Mouse (Mus musculus): ENCODE results near the gene Ndc80. TPM values are rescaled to one million over a fixed set of nuclear protein-coding genes. Genes with fewer than 3 reads are reported as not detected.

Gene Ndc80
- polyA plus RNA-seq, 1 experiment from 2014 or later, result 65.6 TPM

DNA sequence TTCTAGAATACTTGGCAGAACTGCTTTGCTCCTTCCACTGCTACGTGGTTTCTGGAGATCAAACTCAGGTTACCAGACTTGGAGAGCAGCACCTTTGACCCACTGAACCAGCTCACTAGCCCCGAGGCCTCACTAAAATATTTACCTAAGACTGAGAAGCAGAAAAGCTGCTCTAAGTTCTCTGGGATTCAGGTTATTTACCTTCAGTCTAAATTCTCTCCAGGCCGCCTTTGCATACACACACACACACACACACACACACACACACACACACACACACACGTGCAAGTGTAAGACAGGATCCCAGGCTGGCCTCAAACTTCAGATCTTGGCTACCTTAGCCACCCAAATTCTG, 35.3 kb downstream of the Ndc80 start:
- Histone ChIP-seq H3K27ac (replicated peaks) (no peak overlapping the region), H3K36me3 (peaks cover 21% of the 10 kb centered on the region)
- 78% methylated on average over 4 of the region's 4 CpGs for WGBS

GRCm38 (mm10) chr17:71490666-71491331, 35.9 kb downstream of the Ndc80 start:
- Histone ChIP-seq H3K4me1 (peaks cover 5% of the 10 kb centered on the region), H3K27me3 (ENCODE audit: low read depth, poor library complexity, severe bottlenecking) (no peaks in the 10 kb centered on the region), H3K4me3 (no peak overlapping the region), H3K9me3 (replicated peaks) (no peaks in the 10 kb centered on the region), H3K36me3 (peaks cover 16% of the 10 kb centered on the region), H3K27ac (replicated peaks) (no peak overlapping the region)
- DNase-seq (ENCODE audit: low spot score), result no peak
- WGBS, result 84% methylated on average over 9 of the region's 9 CpGs

More for the DNA sequence above, 35.3 kb downstream of the Ndc80 start:
- no peak for DNase-seq (ENCODE audit: low spot score)
- Histone ChIP-seq H3K9me3 (replicated peaks) (no peaks in the 10 kb centered on the region), H3K4me1 (no peaks in the 10 kb centered on the region), H3K27me3 (ENCODE audit: low read depth, poor library complexity, severe bottlenecking) (no peaks in the 10 kb centered on the region), H3K4me3 (no peak overlapping the region)

- Histone ChIP-seq H3K4me1 (peaks cover 9% of the 10 kb centered on the region), H3K27ac (replicated peaks) (no peak overlapping the region), H3K4me3 (no peak overlapping the region), H3K27me3 (ENCODE audit: low read depth, poor library complexity, severe bottlenecking) (no peaks in the 10 kb centered on the region), H3K36me3 (peaks cover 7% of the 10 kb centered on the region), H3K9me3 (replicated peaks) (no peaks in the 10 kb centered on the region)
- WGBS, result 88% methylated on average over 9 of the region's 9 CpGs
- DNase-seq (ENCODE audit: low spot score), result no peak
Observed at GRCm38 (mm10) chr17:71489703-71490461, 36.8 kb downstream of the Ndc80 start.

DNA sequence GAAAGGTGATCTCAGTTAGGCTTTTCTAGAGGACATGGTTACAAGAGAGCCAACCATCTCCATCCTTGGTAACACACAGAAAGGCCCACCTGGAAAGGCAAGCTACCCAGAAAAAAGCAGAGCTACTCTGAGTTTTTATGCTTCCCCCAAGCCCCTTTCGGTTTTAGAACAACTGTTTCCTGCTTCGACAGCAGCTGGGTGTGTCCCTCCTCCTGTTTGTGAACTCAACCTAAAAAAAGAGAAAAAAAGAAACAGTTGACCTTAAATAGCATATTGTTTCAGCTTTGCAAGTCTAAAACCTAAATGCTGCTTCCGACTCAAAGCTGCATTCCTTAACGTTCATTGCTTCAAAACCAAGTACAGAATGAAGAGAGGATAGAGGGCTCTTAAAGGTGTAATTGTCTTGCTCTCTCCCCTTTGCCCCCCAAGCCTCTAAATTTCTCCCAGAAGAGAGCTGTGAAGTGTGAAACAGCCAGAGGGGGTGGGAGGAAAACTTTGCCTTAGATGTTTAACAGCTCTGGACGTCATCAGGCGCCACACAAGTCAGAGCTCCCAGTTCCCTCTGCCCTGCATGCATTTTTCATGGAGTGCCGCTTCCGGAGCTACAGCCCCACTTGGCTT, 40.3 kb downstream of the Ndc80 start:
- peaks cover 9% of the 10 kb centered on the region for H3K4me1 ChIP-seq
- H3K36me3 ChIP-seq, result no peaks in the 10 kb centered on the region
- 60% methylated on average over 8 of the region's 8 CpGs for WGBS
- no peak overlapping the region for H3K27ac ChIP-seq (replicated peaks)
- H3K4me3 ChIP-seq, result no peak overlapping the region
- DNase-seq (ENCODE audit: low spot score), result no peak
- H3K27me3 ChIP-seq (ENCODE audit: low read depth, poor library complexity, severe bottlenecking), result no peaks in the 10 kb centered on the region
- H3K9me3 ChIP-seq (replicated peaks), result no peaks in the 10 kb centered on the region

- Histone ChIP-seq H3K27ac (replicated peaks) (no peak overlapping the region), H3K27me3 (ENCODE audit: low read depth, poor library complexity, severe bottlenecking) (no peaks in the 10 kb centered on the region), H3K36me3 (no peaks in the 10 kb centered on the region), H3K9me3 (replicated peaks) (no peaks in the 10 kb centered on the region), H3K4me3 (no peak overlapping the region), H3K4me1 (peaks cover 9% of the 10 kb centered on the region)
- WGBS, result 74% methylated on average over 12 of the region's 12 CpGs
- no peak for DNase-seq (ENCODE audit: low spot score)
Observed at GRCm38 (mm10) chr17:71485791-71486230, 40.8 kb downstream of the Ndc80 start.

DNA sequence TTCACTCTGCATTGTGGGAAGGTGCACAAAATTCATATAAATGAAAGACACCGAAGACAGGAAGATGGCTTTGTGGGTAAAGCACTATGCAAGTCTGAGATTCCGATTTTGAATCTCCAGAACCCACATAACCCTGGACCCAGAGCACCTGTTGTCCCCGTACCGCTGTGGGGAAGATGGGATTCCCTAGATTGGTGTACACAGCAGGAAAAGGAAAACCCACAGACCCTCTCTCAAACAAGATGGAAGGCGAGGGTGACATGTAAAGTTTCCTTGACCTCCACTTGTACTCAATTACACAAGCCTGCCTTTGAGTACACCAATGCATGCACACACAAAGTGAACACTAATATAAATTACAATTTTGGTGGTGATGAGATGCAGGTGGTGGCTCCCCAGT, 41.9 kb downstream of the Ndc80 start:
- Histone ChIP-seq H3K36me3 (no peaks in the 10 kb centered on the region), H3K27me3 (ENCODE audit: low read depth, poor library complexity, severe bottlenecking) (no peaks in the 10 kb centered on the region), H3K27ac (replicated peaks) (no peak overlapping the region), H3K4me3 (no peak overlapping the region), H3K9me3 (replicated peaks) (no peaks in the 10 kb centered on the region), H3K4me1 (peaks cover 9% of the 10 kb centered on the region)
- no peak for DNase-seq (ENCODE audit: low spot score)
- WGBS, result 89% methylated on average over 5 of the region's 5 CpGs

DNA sequence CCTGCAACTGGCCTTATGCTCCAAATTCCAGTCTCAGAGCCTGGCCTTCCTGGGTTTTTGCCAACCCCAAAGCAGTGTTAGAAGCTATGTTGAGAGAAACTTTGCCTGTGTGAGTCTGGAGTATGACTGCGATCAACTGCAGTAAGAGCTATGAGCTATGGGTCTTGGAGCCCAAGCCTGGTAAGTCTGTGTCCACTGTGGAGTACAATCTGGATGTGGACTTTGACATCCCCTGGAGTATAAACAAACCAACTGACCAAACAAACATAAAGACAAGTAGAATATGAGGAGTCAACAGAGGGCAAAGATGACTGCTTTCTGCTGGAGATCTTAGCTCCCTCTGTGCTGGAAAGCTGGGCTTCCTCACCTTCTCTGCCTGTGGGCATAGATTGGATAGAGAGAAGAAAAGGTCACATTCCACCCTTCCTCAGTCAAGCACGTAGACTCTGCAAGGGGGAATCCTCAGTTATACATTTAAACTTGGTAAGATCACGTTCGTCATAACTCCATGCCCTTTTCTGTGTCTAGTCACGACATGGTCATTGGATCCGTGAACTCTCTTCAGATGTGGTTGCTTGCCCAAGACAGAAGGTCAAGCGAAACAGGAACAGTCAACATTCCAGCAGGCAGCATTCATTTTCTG, 43.1 kb downstream of the Ndc80 start:
- no peak for DNase-seq (ENCODE audit: low spot score)
- Histone ChIP-seq H3K4me1 (peaks cover 9% of the 10 kb centered on the region), H3K4me3 (no peak overlapping the region), H3K9me3 (replicated peaks) (no peaks in the 10 kb centered on the region), H3K36me3 (no peaks in the 10 kb centered on the region), H3K27ac (replicated peaks) (no peak overlapping the region), H3K27me3 (ENCODE audit: low read depth, poor library complexity, severe bottlenecking) (no peaks in the 10 kb centered on the region)
- WGBS, result 87% methylated on average over 7 of the region's 7 CpGs

DNA sequence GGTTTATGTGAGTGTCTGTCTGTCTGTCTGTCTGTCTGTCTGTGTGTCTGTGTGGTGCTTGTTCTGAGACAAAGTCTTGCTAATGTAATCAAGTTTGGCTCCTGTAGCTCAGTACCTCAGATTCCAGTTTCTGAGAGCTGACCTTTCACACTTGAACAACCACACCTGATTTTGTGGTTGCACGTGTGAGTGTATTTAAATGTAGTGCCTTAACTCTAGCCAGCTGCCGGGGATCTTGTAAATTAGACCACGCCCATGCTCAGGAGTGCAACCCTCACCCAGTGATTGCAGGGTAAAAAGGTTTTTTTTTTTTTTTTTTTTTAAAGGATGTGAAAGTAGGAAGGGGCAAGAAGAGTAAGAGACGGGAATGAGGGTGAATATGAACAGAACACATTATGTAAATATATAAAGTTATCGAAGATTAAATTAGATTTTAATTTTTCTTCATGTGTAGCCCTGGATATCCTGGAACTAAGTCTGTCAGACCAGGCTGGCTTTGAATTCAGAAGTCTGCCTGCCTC, 47.2 kb downstream of the Ndc80 start:
- Histone ChIP-seq H3K9me3 (replicated peaks) (no peaks in the 10 kb centered on the region), H3K4me1 (peaks cover 6% of the 10 kb centered on the region; the same call in 1 of the 2 replicates), H3K36me3 (no peaks in the 10 kb centered on the region), H3K27ac (replicated peaks) (no peak overlapping the region), H3K4me3 (no peak overlapping the region), H3K27me3 (ENCODE audit: low read depth, poor library complexity, severe bottlenecking) (no peaks in the 10 kb centered on the region)
- WGBS, result 72% methylated on average over 5 of the region's 5 CpGs
- no peak for DNase-seq (ENCODE audit: low spot score)

DNA sequence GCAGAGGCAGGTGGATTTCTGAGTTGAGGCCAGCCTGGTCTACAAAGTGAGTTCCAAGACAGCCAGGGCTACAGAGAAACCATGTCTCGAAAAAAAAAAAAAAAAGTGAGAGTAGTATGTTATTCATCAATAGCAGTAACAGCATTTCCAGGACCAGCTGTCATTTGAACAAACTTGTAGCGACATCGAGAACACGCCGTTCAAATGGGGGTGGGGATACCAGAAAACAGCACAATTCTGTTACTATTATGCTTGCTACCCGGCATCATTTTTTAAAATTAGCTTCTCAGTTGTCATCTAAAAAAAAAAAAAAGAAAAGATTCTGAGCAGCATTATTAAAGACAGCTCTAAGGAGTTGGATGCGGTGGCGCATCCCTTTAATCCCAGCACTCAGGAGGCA, 49.2 kb downstream of the Ndc80 start:
- Histone ChIP-seq H3K36me3 (peaks cover 3% of the 10 kb centered on the region; the same call in 1 of the 2 replicates), H3K27me3 (ENCODE audit: low read depth, poor library complexity, severe bottlenecking) (no peaks in the 10 kb centered on the region), H3K27ac (replicated peaks) (no peak overlapping the region), H3K4me1 (peaks cover 21% of the 10 kb centered on the region), H3K4me3 (no peak overlapping the region), H3K9me3 (replicated peaks) (no peaks in the 10 kb centered on the region)
- WGBS, result 92% methylated on average over 8 of the region's 8 CpGs
- no peak for DNase-seq (ENCODE audit: low spot score)

- peak overlapping the region; percentile 93 for H3K4me3 ChIP-seq
- no peak for DNase-seq (ENCODE audit: low spot score)
- no peaks in the 10 kb centered on the region for H3K27me3 ChIP-seq (ENCODE audit: low read depth, poor library complexity, severe bottlenecking)
- peak overlapping the region; percentile 99 for H3K27ac ChIP-seq (replicated peaks)
- H3K9me3 ChIP-seq (replicated peaks), result no peaks in the 10 kb centered on the region
- peaks cover 27% of the 10 kb centered on the region for H3K4me1 ChIP-seq
- 85% methylated on average over 7 of the region's 7 CpGs for WGBS
- peaks cover 3% of the 10 kb centered on the region; the same call in 1 of the 2 replicates for H3K36me3 ChIP-seq
Observed at GRCm38 (mm10) chr17:71476346-71477020, 50.2 kb downstream of the Ndc80 start.

DNA sequence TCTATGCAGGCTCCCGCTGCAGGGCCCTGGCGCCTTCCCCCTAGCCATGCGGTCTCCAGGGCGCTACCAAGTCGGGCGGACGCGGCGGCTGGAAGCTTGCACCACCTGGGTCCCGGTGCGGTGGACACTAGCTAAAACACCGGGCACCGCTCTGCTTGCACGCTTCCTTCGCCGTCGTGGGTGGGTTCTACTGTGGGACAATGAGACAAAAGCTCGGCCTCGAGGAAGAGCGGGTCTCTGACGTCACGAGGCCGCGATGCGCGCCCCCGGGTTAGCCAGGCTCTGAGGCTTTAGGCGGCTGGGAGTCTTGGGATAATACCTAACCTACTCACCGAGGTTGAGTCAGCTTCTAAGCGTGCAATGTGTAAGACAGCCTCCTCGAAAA, 51.0 kb downstream of the Ndc80 start:
- H3K27me3 ChIP-seq (ENCODE audit: low read depth, poor library complexity, severe bottlenecking), result no peaks in the 10 kb centered on the region
- WGBS, result under 1% methylated on average over 31 of the region's 31 CpGs
- peak; percentile 87 for DNase-seq (ENCODE audit: low spot score)
- H3K4me1 ChIP-seq, result peaks cover 27% of the 10 kb centered on the region
- H3K9me3 ChIP-seq (replicated peaks), result no peaks in the 10 kb centered on the region
- H3K36me3 ChIP-seq, result peaks cover 4% of the 10 kb centered on the region; the same call in 1 of the 2 replicates
- H3K4me3 ChIP-seq, result peak overlapping the region; percentile 93
- peak overlapping the region; percentile 99 for H3K27ac ChIP-seq (replicated peaks)

Measured in midbrain, embryonic 10.5 days (tissue).